Mouse (Mus musculus): ENCODE measurements around the gene Olfr1199.

The Olfr1199 gene

DNA sequence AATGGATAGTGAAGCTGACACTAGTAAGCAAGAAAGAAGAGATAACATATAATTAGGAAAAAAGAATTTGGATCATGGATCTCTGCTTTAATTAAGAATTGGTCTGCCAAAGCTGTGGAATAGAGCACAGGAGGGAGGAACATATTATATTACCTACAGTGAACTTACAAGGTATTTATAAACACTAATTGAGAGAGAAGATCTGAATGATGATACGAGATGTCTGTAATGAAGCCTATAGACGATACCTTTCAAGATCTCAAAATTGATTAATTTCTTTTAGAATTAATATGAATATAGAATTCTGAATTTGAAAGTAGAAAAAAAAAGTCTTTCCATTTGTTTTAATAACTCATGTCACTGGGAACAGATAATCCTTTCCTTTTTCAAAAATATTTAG lies at the start of gene Olfr1199:
TSS of gene Olfr1199 (minus strand) at position 101 of the 400 bp plus-strand sequence.
- no peak for DNase-seq (ENCODE audit: extremely low read depth, low read depth, low spot score)

DNA sequence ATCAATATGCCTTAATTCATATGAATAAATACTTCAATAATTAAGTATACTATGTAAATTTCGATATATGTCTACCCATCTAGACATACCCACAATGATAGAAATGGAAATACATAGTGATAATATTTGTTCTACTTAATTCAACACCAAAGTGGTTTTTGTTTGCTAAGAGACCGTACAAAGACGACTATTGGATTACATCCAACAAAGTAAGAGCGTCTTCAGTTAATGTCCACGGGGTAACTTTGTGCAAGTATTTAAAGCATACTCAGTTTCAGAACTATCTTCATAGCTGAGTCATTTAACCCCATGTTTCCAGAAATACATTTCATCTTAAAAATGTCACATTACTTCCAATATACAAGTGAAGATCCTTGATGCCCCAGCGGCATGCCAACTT lies 32.5 kb upstream of the Olfr1199 start, which contains the start of gene Olfr1201:
TSS of gene Olfr1201 (plus strand) at position 301 of the 400 bp plus-strand sequence.
- no peak for DNase-seq (ENCODE audit: extremely low read depth, low read depth, low spot score)

DNA sequence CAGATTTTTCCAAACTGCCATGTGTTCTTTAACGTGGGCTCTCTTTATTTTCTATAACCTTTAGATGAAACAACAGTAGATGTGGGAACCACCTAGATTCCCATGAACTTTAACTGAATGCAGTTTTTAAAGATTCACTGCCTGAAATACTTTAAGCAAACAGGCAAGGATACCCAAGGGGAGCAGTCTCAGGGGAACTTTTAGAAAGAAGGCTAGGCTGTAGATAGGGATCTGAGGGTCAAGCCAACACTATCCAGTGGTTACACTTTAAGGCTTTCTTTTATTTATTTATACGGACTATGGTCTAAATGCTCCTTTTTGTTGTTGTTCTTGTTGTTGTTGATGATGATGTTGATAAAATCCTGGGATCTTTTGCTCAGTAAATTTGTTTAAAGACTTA lies 10.1 kb upstream of the Olfr1199 start, which contains the start of gene Olfr1200:
TSS of gene Olfr1200 (minus strand) at position 101 of the 400 bp plus-strand sequence.
- DNase-seq (ENCODE audit: extremely low read depth, low read depth, low spot score), result no peak

DNA sequence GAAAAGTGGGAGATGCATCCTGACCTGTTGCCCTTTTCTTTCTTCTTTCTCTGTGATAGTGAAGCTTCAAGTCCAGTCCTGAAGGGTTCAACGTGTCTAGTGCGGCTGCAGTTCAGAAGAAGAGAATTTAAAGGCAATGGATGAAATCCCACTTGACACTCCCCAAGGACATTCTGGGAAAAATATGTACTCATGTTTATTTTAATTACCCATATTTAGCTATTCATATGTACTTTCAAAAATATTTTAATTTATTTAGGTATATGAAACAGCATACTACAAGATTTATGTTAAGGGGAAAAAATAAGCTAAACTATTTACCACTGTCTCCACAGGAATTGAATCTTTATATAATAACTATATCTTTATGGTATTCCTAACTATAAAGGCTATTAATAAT lies 9.0 kb downstream of the Olfr1199 start, which contains the start of gene Olfr1198:
TSS of gene Olfr1198 (minus strand) at position 101 of the 400 bp plus-strand sequence.
- no peak for DNase-seq (ENCODE audit: extremely low read depth, low read depth, low spot score)

DNA sequence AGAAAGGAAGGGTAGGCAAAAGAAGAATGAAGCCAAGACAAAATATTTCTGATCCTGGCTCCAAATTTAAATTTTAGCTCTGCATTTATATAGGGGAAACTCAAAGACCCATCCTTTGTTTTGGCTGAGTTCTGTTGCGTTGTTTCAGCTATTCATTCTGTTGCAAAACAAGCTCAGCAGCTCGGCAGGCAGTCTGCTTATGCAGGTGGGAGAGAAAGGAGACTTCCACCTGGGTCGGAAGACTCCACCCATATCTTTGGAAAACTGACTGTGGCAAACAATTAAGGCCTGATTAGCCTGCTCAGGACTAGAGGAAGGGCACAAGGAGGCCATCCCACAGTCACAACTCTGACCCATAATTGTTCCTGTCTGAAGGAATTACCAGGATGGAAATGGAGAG lies 16.9 kb downstream of the Olfr1199 start:
- no peak for DNase-seq (ENCODE audit: extremely low read depth, low read depth, low spot score)

DNA sequence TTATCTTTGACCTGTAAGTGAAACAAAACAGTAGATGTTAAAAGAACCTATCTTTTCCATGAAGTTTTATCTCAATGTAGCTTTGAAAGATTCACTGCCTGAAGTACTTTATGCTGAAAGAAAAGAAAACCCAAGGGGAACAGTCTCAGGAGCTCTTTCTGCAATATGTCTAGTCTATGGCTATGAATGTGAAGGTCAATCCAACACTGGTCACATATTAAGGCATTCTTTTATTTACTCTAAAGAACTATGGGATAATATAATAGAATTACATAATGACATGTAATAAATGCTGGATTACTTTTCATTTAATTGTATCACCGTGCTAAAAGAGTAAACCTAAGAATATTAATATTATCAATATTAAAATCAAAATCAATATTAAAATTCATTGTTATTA lies 28.0 kb downstream of the Olfr1199 start, which contains the start of gene Olfr1197:
TSS of gene Olfr1197 (minus strand) at position 101 of the 400 bp plus-strand sequence.
- DNase-seq (ENCODE audit: extremely low read depth, low read depth, low spot score), result no peak

DNA sequence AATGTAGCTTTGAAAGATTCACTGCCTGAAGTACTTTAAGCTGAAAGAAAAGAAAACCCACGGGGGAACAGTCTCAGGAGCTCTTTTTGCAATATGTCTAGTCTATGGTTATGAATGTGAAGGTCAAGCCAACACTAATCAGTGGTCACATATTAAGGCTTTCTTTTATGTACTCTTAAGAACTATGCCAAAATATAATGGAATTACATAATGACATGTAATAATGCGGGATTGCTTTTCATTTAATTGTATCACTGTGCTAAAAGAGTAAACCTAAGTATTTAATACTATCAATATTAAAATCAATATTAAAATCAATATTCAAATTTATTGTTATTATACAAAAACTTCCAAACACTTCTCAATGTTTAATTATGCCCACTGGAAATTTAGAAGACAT lies 55.8 kb downstream of the Olfr1199 start, which contains the start of gene Olfr1196:
TSS of gene Olfr1196 (minus strand) at position 101 of the 400 bp plus-strand sequence.
- DNase-seq (ENCODE audit: extremely low read depth, low read depth, low spot score), result no peak

Measured in fat pad, adult 2 months (tissue).